Mouse (Mus musculus): ENCODE data around the gene Ntsr1. TPM values are rescaled to one million over a fixed set of nuclear protein-coding genes. Genes with fewer than 3 reads are reported as not detected.

The Ntsr1 gene
- total and polyA plus RNA-seq, 2 experiments from 2014 or later: 0.40 to 1.1 TPM

GRCm38 (mm10) chr2:180485306-180485705 lies 14.5 kb upstream of the Ntsr1 start:
- TF ChIP-seq EP300 (IDR thresholded peaks at IDR 0.05; ENCODE audit: low read depth): no peak
- TF ChIP-seq CTCF (IDR thresholded peaks at IDR 0.05; ENCODE audit: low read depth): no peak
- no peak overlapping the region for H3K27ac ChIP-seq (ENCODE audit: low read depth)
- ATAC-seq (ENCODE audit: insufficient read depth, low read depth) (no peak), DNase-seq (ENCODE audit: low spot score) (no peak)
- no peaks in the 10 kb centered on the region for H3K4me1 ChIP-seq (ENCODE audit: control insufficient read depth, insufficient read depth)
- H3K4me2 ChIP-seq (ENCODE audit: low read depth, low read length): no peak overlapping the region
- 79% methylated on average over 3 of the region's 3 CpGs for WGBS
- H3K9ac ChIP-seq (replicated peaks; ENCODE audit: low read depth, low read length): no peak overlapping the region
- peaks cover 26% of the 10 kb centered on the region; the same call in 1 of the 2 replicates for H3K27me3 ChIP-seq (ENCODE audit: control insufficient read depth, insufficient read depth, low read length)
- H3K9me3 ChIP-seq (replicated peaks; ENCODE audit: control insufficient read depth, low read length): 0 out of 2 replicates have a peak, but pooled peaks cover 3% of the 10 kb centered on the region
- no peak overlapping the region for H3K4me3 ChIP-seq (ENCODE audit: low read depth, low read length)
- H3K36me3 ChIP-seq (replicated peaks; ENCODE audit: control insufficient read depth, insufficient read depth, low read length): no peaks in the 10 kb centered on the region

- Histone ChIP-seq H3K9me3 (replicated peaks; ENCODE audit: control insufficient read depth, low read length) (0 out of 2 replicates have a peak, but pooled peaks cover 3% of the 10 kb centered on the region), H3K4me3 (ENCODE audit: low read depth, low read length) (no peak overlapping the region), H3K4me2 (ENCODE audit: low read depth, low read length) (no peak overlapping the region), H3K4me1 (ENCODE audit: control insufficient read depth, insufficient read depth) (peaks cover 3% of the 10 kb centered on the region; the same call in 1 of the 2 replicates), H3K27me3 (ENCODE audit: control insufficient read depth, insufficient read depth, low read length) (0 out of 2 replicates have a peak, but pooled peaks cover 5% of the 10 kb centered on the region), H3K9ac (replicated peaks; ENCODE audit: low read depth, low read length) (no peak overlapping the region), H3K36me3 (replicated peaks; ENCODE audit: control insufficient read depth, insufficient read depth, low read length) (no peaks in the 10 kb centered on the region), H3K27ac (ENCODE audit: low read depth) (no peak overlapping the region)
- TF ChIP-seq EP300 (IDR thresholded peaks at IDR 0.05; ENCODE audit: low read depth): no peak
- TF ChIP-seq CTCF (IDR thresholded peaks at IDR 0.05; ENCODE audit: low read depth): no peak
- DNase-seq (ENCODE audit: low spot score) (no peak), ATAC-seq (ENCODE audit: insufficient read depth, low read depth) (no peak)
- 19% methylated on average over 17 of the region's 17 CpGs for WGBS
Observed at GRCm38 (mm10) chr2:180488210-180488751, 11.5 kb upstream of the Ntsr1 start.

- H3K27me3 ChIP-seq (ENCODE audit: control insufficient read depth, insufficient read depth, low read length): peaks cover 34% of the 10 kb centered on the region
- H3K9ac ChIP-seq (replicated peaks; ENCODE audit: low read depth, low read length): no peak overlapping the region
- H3K4me3 ChIP-seq (ENCODE audit: low read depth, low read length): no peak overlapping the region
- H3K4me2 ChIP-seq (ENCODE audit: low read depth, low read length): no peak overlapping the region
- no peak for DNase-seq (ENCODE audit: low spot score)
- WGBS: 49% methylated on average over 8 of the region's 8 CpGs
- H3K4me1 ChIP-seq (ENCODE audit: control insufficient read depth, insufficient read depth): peaks cover 3% of the 10 kb centered on the region; the same call in 1 of the 2 replicates
- no peaks in the 10 kb centered on the region for H3K36me3 ChIP-seq (replicated peaks; ENCODE audit: control insufficient read depth, insufficient read depth, low read length)
- TF ChIP-seq CTCF (IDR thresholded peaks at IDR 0.05; ENCODE audit: low read depth): no peak
- no peak for TF ChIP-seq EP300 (IDR thresholded peaks at IDR 0.05; ENCODE audit: low read depth)
- H3K9me3 ChIP-seq (replicated peaks; ENCODE audit: control insufficient read depth, low read length): no peaks in the 10 kb centered on the region
- no peak overlapping the region for H3K27ac ChIP-seq (ENCODE audit: low read depth)
- no peak for ATAC-seq (ENCODE audit: insufficient read depth, low read depth)
Observed at GRCm38 (mm10) chr2:180495906-180496305, 3.9 kb upstream of the Ntsr1 start.

GRCm38 (mm10) chr2:180500726-180501125 lies 950 bp downstream of the Ntsr1 start:
- no peak overlapping the region for H3K4me2 ChIP-seq (ENCODE audit: low read depth, low read length)
- no peak for DNase-seq (ENCODE audit: low spot score)
- no peak overlapping the region for H3K9ac ChIP-seq (replicated peaks; ENCODE audit: low read depth, low read length)
- peaks cover 45% of the 10 kb centered on the region for H3K27me3 ChIP-seq (ENCODE audit: control insufficient read depth, insufficient read depth, low read length)
- no peak for TF ChIP-seq EP300 (IDR thresholded peaks at IDR 0.05; ENCODE audit: low read depth)
- TF ChIP-seq CTCF (IDR thresholded peaks at IDR 0.05; ENCODE audit: low read depth): no peak
- H3K9me3 ChIP-seq (replicated peaks; ENCODE audit: control insufficient read depth, low read length): no peaks in the 10 kb centered on the region
- ATAC-seq (ENCODE audit: insufficient read depth, low read depth): no peak
- no peaks in the 10 kb centered on the region for H3K36me3 ChIP-seq (replicated peaks; ENCODE audit: control insufficient read depth, insufficient read depth, low read length)
- no peaks in the 10 kb centered on the region for H3K4me1 ChIP-seq (ENCODE audit: control insufficient read depth, insufficient read depth)
- no peak overlapping the region for H3K4me3 ChIP-seq (ENCODE audit: low read depth, low read length)
- H3K27ac ChIP-seq (ENCODE audit: low read depth): no peak overlapping the region
- WGBS: 30% methylated on average over 13 of the region's 13 CpGs

GRCm38 (mm10) chr2:180501217-180501967 lies 1.6 kb downstream of the Ntsr1 start:
- 0 out of 2 replicates have a peak, but pooled peaks have one; percentile 8 for ATAC-seq (ENCODE audit: insufficient read depth, low read depth)

More at GRCm38 (mm10) chr2:180501217-180501967, 1.6 kb downstream of the Ntsr1 start:
- TF ChIP-seq CTCF (IDR thresholded peaks at IDR 0.05; ENCODE audit: low read depth) (no peak), EP300 (IDR thresholded peaks at IDR 0.05; ENCODE audit: low read depth) (no peak)
- H3K4me3 ChIP-seq (ENCODE audit: low read depth, low read length): no peak overlapping the region
- 29% methylated on average over 9 of the region's 9 CpGs for WGBS
- H3K4me1 ChIP-seq (ENCODE audit: control insufficient read depth, insufficient read depth): no peaks in the 10 kb centered on the region
- H3K9me3 ChIP-seq (replicated peaks; ENCODE audit: control insufficient read depth, low read length): no peaks in the 10 kb centered on the region
- DNase-seq (ENCODE audit: low spot score): no peak
- no peak overlapping the region for H3K4me2 ChIP-seq (ENCODE audit: low read depth, low read length)
- peaks cover 45% of the 10 kb centered on the region for H3K27me3 ChIP-seq (ENCODE audit: control insufficient read depth, insufficient read depth, low read length)
- no peak overlapping the region for H3K9ac ChIP-seq (replicated peaks; ENCODE audit: low read depth, low read length)
- no peaks in the 10 kb centered on the region for H3K36me3 ChIP-seq (replicated peaks; ENCODE audit: control insufficient read depth, insufficient read depth, low read length)
- no peak overlapping the region for H3K27ac ChIP-seq (ENCODE audit: low read depth)

Measured in heart, postnatal 0 days (tissue).